Mouse (Mus musculus) erythroblast, embryonic 14.5 days (primary cell): ENCODE measurements around the gene Gata3. TPM values are rescaled to one million over a fixed set of nuclear protein-coding genes. Genes with fewer than 3 reads are reported as not detected.

ENCODE experiments used
- H3K27me3 ChIP-seq: 2 replicates; pipeline ENCODE4 v1.6.1; 2012; ENCODE audit warnings: inconsistent platforms; ENCODE audit not compliant: control insufficient read depth
- H3K36me3 ChIP-seq: 2 replicates; pipeline ENCODE4 v1.6.1; 2012; ENCODE audit warnings: mild to moderate bottlenecking, inconsistent platforms; ENCODE audit not compliant: control insufficient read depth
- H3K4me1 ChIP-seq: 2 replicates; pipeline ENCODE4 v1.6.1; 2012; ENCODE audit warnings: inconsistent platforms; ENCODE audit not compliant: control insufficient read depth
- H3K4me3 ChIP-seq: replicated peaks from 2 replicates; pipeline ENCODE3; 2012; ENCODE audit warnings: moderate library complexity, mild to moderate bottlenecking, inconsistent platforms
- H3K9me3 ChIP-seq: 2 replicates; pipeline ENCODE4 v1.6.1; 2012; ENCODE audit warnings: low read length, inconsistent platforms, mixed read lengths; ENCODE audit not compliant: control insufficient read depth
- GATA1 ChIP-seq: IDR thresholded peaks from 2 replicates; pipeline ENCODE4 v1.6.1; 2012; ENCODE audit warnings: low read length, inconsistent platforms, mixed read lengths
- TAL1 ChIP-seq: IDR thresholded peaks from 3 replicates; pipeline ENCODE4 v1.6.1; 2012; ENCODE audit warnings: low read length, inconsistent platforms, mixed read lengths
- polyA plus RNA-seq: library from polyadenylated mRNA; stranded (reverse); fragments of >175 nt; gene quantifications from 2 replicates; pipeline ENCODE4 v1.2.3, GENCODE M21; 2012

Gata3 gene
- polyA plus RNA-seq, 1 experiment = 0.04 TPM

- no peaks in the 10 kb centered on the region for H3K36me3 ChIP-seq
- TF ChIP-seq TAL1 (no peak), GATA1 (no peak)
Measured at GRCm38 (mm10) chr2:9881611-9882023, 8.2 kb downstream of the Gata3 start.

GRCm38 (mm10) chr2:9881051-9881591 lies 8.7 kb downstream of the Gata3 start, which contains the start of gene 4930412O13Rik:
Gene 4930412O13Rik (plus strand): TSS chr2:9881252.
- H3K36me3 ChIP-seq = no peaks in the 10 kb centered on the region
- peaks cover 100% of the 10 kb centered on the region for H3K27me3 ChIP-seq
- TF ChIP-seq TAL1 = no peak
- TF ChIP-seq GATA1 = no peak
- peaks cover 9% of the 10 kb centered on the region; the same call in 1 of the 2 replicates for H3K9me3 ChIP-seq
- H3K4me3 ChIP-seq = no peak within 1 kb of the TSS
- H3K4me1 ChIP-seq = peaks cover 7% of the 10 kb centered on the region

More at GRCm38 (mm10) chr2:9881611-9882023, 8.2 kb downstream of the Gata3 start:
- peaks cover 100% of the 10 kb centered on the region for H3K27me3 ChIP-seq
- peaks cover 9% of the 10 kb centered on the region; the same call in 1 of the 2 replicates for H3K9me3 ChIP-seq
- no peak overlapping the region for H3K4me3 ChIP-seq
- H3K4me1 ChIP-seq = peaks cover 7% of the 10 kb centered on the region

- H3K4me1 ChIP-seq = peaks cover 7% of the 10 kb centered on the region
Measured at GRCm38 (mm10) chr2:9880271-9880670, 9.6 kb downstream of the Gata3 start.

GRCm38 (mm10) chr2:9879493-9879892 lies 10.3 kb downstream of the Gata3 start:
- Histone ChIP-seq H3K4me1 (peaks cover 7% of the 10 kb centered on the region), H3K9me3 (peaks cover 9% of the 10 kb centered on the region; the same call in 1 of the 2 replicates)
- TF ChIP-seq TAL1 = no peak
- TF ChIP-seq GATA1 = no peak

More at GRCm38 (mm10) chr2:9880271-9880670, 9.6 kb downstream of the Gata3 start:
- TF ChIP-seq TAL1 = no peak
- TF ChIP-seq GATA1 = no peak
- H3K4me3 ChIP-seq = no peak overlapping the region
- no peaks in the 10 kb centered on the region for H3K36me3 ChIP-seq
- peaks cover 9% of the 10 kb centered on the region; the same call in 1 of the 2 replicates for H3K9me3 ChIP-seq
- peaks cover 100% of the 10 kb centered on the region for H3K27me3 ChIP-seq

GRCm38 (mm10) chr2:9879092-9879491 lies 10.7 kb downstream of the Gata3 start:
- peak overlapping the region; percentile 53 for H3K4me3 ChIP-seq
- peaks cover 100% of the 10 kb centered on the region for H3K27me3 ChIP-seq
- peaks cover 7% of the 10 kb centered on the region for H3K4me1 ChIP-seq
- TF ChIP-seq TAL1 (no peak), GATA1 (no peak)
- peaks cover 9% of the 10 kb centered on the region; the same call in 1 of the 2 replicates for H3K9me3 ChIP-seq
- no peaks in the 10 kb centered on the region for H3K36me3 ChIP-seq

More at GRCm38 (mm10) chr2:9879493-9879892, 10.3 kb downstream of the Gata3 start:
- Histone ChIP-seq H3K27me3 (peaks cover 100% of the 10 kb centered on the region), H3K4me3 (peak overlapping the region; percentile 53), H3K36me3 (no peaks in the 10 kb centered on the region)

GRCm38 (mm10) chr2:9878564-9879081 lies 11.2 kb downstream of the Gata3 start:
- no peaks in the 10 kb centered on the region for H3K36me3 ChIP-seq
- peaks cover 7% of the 10 kb centered on the region for H3K4me1 ChIP-seq
- TF ChIP-seq GATA1 (no peak), TAL1 (no peak)
- H3K27me3 ChIP-seq = peaks cover 100% of the 10 kb centered on the region
- H3K9me3 ChIP-seq = peaks cover 9% of the 10 kb centered on the region; the same call in 1 of the 2 replicates
- peak overlapping the region; percentile 53 for H3K4me3 ChIP-seq

- H3K4me1 ChIP-seq = peaks cover 7% of the 10 kb centered on the region
- H3K27me3 ChIP-seq = peaks cover 100% of the 10 kb centered on the region
- H3K9me3 ChIP-seq = peaks cover 9% of the 10 kb centered on the region; the same call in 1 of the 2 replicates
- no peaks in the 10 kb centered on the region for H3K36me3 ChIP-seq
- TF ChIP-seq TAL1 = no peak
- no peak for TF ChIP-seq GATA1
- peak overlapping the region; percentile 36 for H3K4me3 ChIP-seq
Measured at GRCm38 (mm10) chr2:9877966-9878563, 11.8 kb downstream of the Gata3 start.

- peaks cover 7% of the 10 kb centered on the region for H3K4me1 ChIP-seq
- no peak for TF ChIP-seq TAL1
- no peak for TF ChIP-seq GATA1
- H3K9me3 ChIP-seq = peaks cover 8% of the 10 kb centered on the region; the same call in 1 of the 2 replicates
- peaks cover 100% of the 10 kb centered on the region for H3K27me3 ChIP-seq
- peak overlapping the region; percentile 51 for H3K4me3 ChIP-seq
- H3K36me3 ChIP-seq = no peaks in the 10 kb centered on the region
Measured at GRCm38 (mm10) chr2:9877326-9877690, 12.5 kb downstream of the Gata3 start.
